Mouse (Mus musculus) heart, postnatal 0 days (tissue): ENCODE results near the gene Il1rn. TPM values are rescaled to one million over a fixed set of nuclear protein-coding genes. Genes with fewer than 3 reads are reported as not detected.

Experiments
- ATAC-seq: fragments of 200-750 bp; cut with Nextera tagmentation; 2 replicates; pipeline ENCODE4 v1.8.0; 2017; ENCODE audit warnings: low read depth, moderate number of reproducible peaks, moderate library complexity; ENCODE audit not compliant: insufficient read depth
- DNase-seq: peaks from one replicate; pipeline ENCODE4 v3.0.0-alpha.2; 2016; ENCODE audit warnings: low spot score
- H3K27ac ChIP-seq: fragments of 300-500 bp; sonication (generic); 2 replicates; pipeline ENCODE4 v1.5.1; 2014; ENCODE audit warnings: low read depth, mild to moderate bottlenecking
- H3K27me3 ChIP-seq: fragments of 300-500 bp; sonication (generic); 2 replicates; pipeline ENCODE4 v1.6.1; 2014; ENCODE audit warnings: low read length, mixed read lengths; ENCODE audit not compliant: control insufficient read depth, insufficient read depth
- H3K36me3 ChIP-seq: fragments of 300-500 bp; sonication (generic); replicated peaks from 2 replicates; pipeline ENCODE4 v1.6.1; 2014; ENCODE audit warnings: low read length, mixed read lengths; ENCODE audit not compliant: control insufficient read depth, insufficient read depth
- H3K4me1 ChIP-seq: fragments of 300-500 bp; sonication (generic); 2 replicates; pipeline ENCODE4 v1.6.1; 2014; ENCODE audit warnings: antibody characterized with exemption; ENCODE audit not compliant: control insufficient read depth, insufficient read depth
- H3K4me2 ChIP-seq: fragments of 300-500 bp; sonication (generic); 2 replicates; pipeline ENCODE4 v1.6.1; 2014; ENCODE audit warnings: low read depth, mild to moderate bottlenecking, low read length, moderate library complexity
- H3K4me3 ChIP-seq: fragments of 300-500 bp; sonication (generic); 2 replicates; pipeline ENCODE4 v1.5.1; 2014; ENCODE audit warnings: low read depth, low read length
- H3K9ac ChIP-seq: fragments of 300-500 bp; sonication (generic); replicated peaks from 2 replicates; pipeline ENCODE4 v1.6.1; 2014; ENCODE audit warnings: low read depth, low read length, mixed read lengths
- H3K9me3 ChIP-seq: fragments of 300-500 bp; sonication (generic); replicated peaks from 2 replicates; pipeline ENCODE4 v1.6.1; 2016; ENCODE audit warnings: low read length; ENCODE audit not compliant: control insufficient read depth
- CTCF ChIP-seq: IDR thresholded peaks from 2 replicates; pipeline ENCODE4 v1.5.1; 2016; ENCODE audit warnings: antibody characterized with exemption, control low read depth, low read depth
- EP300 ChIP-seq: IDR thresholded peaks from 2 replicates; pipeline ENCODE4 v1.6.1; 2016; ENCODE audit warnings: antibody characterized with exemption, low read depth
- WGBS: fragments of 180-500 bp; shearing (Covaris S2); extraction: QIAGEN DNeasy Blood & Tissue Kit; methylation state at CpG from one replicate; pipeline ENCODE4 v1.1.7; 2014; 5-methylcytosine and 5-hydroxymethylcytosine counted together
- polyA plus RNA-seq: library from polyadenylated mRNA; unstranded; fragments of >200 nt; fragmentation: Nextera tagmentation; extraction: Ambion mirVana; gene quantifications from 2 replicates; pipeline ENCODE4 v1.2.1, GENCODE M21; 2015
- total RNA-seq: library from RNA; depleted of rRNA; stranded (reverse); fragments of >200 nt; gene quantifications from 2 replicates; pipeline ENCODE4 v1.2.3, GENCODE M21; 2014; ENCODE audit warnings: low replicate concordance; rRNA removed

Gene Il1rn
- 0.08 and 0.46 TPM in 2 replicates for total RNA-seq
- polyA plus RNA-seq: 0.19 and 0.51 TPM in 2 replicates

GRCm38 (mm10) chr2:24336545-24336944 lies at the start of gene Il1rn:
Gene Il1rn (plus strand): TSS chr2:24336853.
- no peaks in the 10 kb centered on the region for H3K36me3 ChIP-seq
- ATAC-seq (no peak), DNase-seq (no peak)
- TF ChIP-seq CTCF (no peak), EP300 (no peak)
- no peak within 1 kb of the TSS for H3K4me2 ChIP-seq
- H3K4me1 ChIP-seq: no peaks in the 10 kb centered on the region
- WGBS: 82% methylated on average over 2 of the region's 2 CpGs
- no peak within 1 kb of the TSS for H3K9ac ChIP-seq
- no peaks in the 10 kb centered on the region for H3K9me3 ChIP-seq
- no peak within 1 kb of the TSS for H3K27ac ChIP-seq
- no peaks in the 10 kb centered on the region for H3K27me3 ChIP-seq
- H3K4me3 ChIP-seq: no peak within 1 kb of the TSS

DNA sequence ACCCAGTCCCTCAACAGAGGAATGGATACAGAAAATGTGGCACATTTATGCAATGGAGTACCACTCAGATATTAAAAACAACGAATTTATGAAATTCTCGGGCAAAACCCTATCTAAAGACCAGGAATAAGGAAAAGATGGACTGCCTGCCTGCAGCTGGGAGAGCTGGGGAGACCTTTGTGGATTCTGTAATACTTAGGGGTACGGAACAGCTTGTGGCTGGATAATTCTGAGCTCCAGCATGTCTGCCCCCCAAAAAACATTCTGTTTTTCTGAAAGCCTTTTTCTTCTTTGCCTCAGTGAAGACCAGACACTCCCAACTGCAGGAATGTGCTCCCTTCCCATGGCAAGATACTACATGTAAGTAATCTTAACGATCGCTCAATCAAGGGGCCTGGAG lies 45.8 kb upstream of the Il1rn start, which contains the start of gene Il1f10:
Gene Il1f10 (plus strand): TSS at position 301 of the 400 bp plus-strand sequence.
- DNase-seq (no peak), ATAC-seq (no peak)
- no peaks in the 10 kb centered on the region for H3K9me3 ChIP-seq
- TF ChIP-seq CTCF (no peak), EP300 (no peak)
- H3K4me1 ChIP-seq: no peaks in the 10 kb centered on the region
- H3K27me3 ChIP-seq: no peaks in the 10 kb centered on the region
- H3K9ac ChIP-seq: no peak within 1 kb of the TSS
- WGBS: 67% methylated on average over 5 of the region's 5 CpGs
- H3K27ac ChIP-seq: no peak within 1 kb of the TSS
- no peaks in the 10 kb centered on the region for H3K36me3 ChIP-seq
- no peak within 1 kb of the TSS for H3K4me2 ChIP-seq
- H3K4me3 ChIP-seq: no peak within 1 kb of the TSS

DNA sequence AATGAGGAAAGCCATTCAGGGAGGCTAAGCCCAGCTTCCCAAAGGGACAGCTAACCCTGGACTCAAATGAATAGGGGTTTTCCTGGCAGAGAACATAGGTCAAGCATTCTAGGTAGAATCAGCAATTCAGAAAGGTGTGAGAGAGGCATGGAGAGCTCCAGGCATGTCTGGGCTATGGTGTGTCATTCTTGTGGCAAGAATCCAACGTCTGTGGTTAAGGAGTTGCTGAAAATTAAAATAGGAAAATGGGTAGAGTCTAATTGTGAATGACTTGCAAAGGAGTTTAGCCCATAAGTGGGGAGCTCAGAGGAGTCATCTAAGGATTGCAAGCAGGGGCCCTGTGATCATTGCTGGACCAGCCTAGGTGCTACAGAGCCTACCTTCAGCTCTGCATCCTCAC lies 42.0 kb upstream of the Il1rn start:
- Histone ChIP-seq H3K36me3 (no peaks in the 10 kb centered on the region), H3K27ac (no peak overlapping the region), H3K4me1 (no peaks in the 10 kb centered on the region), H3K9ac (no peak overlapping the region), H3K27me3 (no peaks in the 10 kb centered on the region), H3K4me3 (no peak overlapping the region), H3K9me3 (no peaks in the 10 kb centered on the region), H3K4me2 (no peak overlapping the region)
- ATAC-seq (no peak), DNase-seq (no peak)
- TF ChIP-seq EP300: no peak
- TF ChIP-seq CTCF: no peak
- WGBS: 9% methylated on average over 1 of the region's 1 CpGs

DNA sequence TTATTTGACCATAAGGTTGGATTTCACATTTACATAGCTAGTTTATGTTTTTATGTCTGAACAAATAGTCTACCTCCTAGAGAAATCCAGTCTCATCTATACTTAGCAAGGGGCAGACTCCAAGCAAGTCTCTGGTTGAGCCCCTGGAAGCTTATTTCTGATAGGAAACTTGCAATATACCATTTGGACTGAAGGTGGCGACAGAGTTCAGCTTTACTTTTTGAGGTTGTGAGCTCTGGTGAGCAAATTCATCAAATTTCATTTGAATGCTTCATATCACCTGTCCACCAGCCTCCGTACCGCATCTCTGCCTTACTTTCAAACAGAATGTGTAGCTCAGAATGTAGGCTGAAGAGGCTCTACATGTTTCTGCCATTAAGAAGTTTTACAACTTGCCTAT lies 39.8 kb upstream of the Il1rn start:
- Histone ChIP-seq H3K36me3 (no peaks in the 10 kb centered on the region), H3K9me3 (no peaks in the 10 kb centered on the region), H3K9ac (no peak overlapping the region), H3K4me1 (no peaks in the 10 kb centered on the region), H3K4me3 (no peak overlapping the region), H3K27ac (no peak overlapping the region), H3K27me3 (no peaks in the 10 kb centered on the region), H3K4me2 (no peak overlapping the region)
- TF ChIP-seq CTCF: peak; percentile 80
- TF ChIP-seq EP300: no peak
- DNase-seq: no peak
- WGBS: 4% methylated on average over 3 of the region's 3 CpGs
- ATAC-seq: no peak

GRCm38 (mm10) chr2:24311302-24312001 lies 25.2 kb upstream of the Il1rn start:
- TF ChIP-seq CTCF (no peak), EP300 (no peak)
- Histone ChIP-seq H3K27me3 (no peaks in the 10 kb centered on the region), H3K36me3 (no peaks in the 10 kb centered on the region), H3K4me1 (no peaks in the 10 kb centered on the region), H3K9me3 (no peaks in the 10 kb centered on the region), H3K4me3 (no peak overlapping the region), H3K4me2 (no peak overlapping the region), H3K27ac (no peak overlapping the region), H3K9ac (no peak overlapping the region)
- DNase-seq (no peak), ATAC-seq (no peak)
- 63% methylated on average over 6 of the region's 6 CpGs for WGBS

DNA sequence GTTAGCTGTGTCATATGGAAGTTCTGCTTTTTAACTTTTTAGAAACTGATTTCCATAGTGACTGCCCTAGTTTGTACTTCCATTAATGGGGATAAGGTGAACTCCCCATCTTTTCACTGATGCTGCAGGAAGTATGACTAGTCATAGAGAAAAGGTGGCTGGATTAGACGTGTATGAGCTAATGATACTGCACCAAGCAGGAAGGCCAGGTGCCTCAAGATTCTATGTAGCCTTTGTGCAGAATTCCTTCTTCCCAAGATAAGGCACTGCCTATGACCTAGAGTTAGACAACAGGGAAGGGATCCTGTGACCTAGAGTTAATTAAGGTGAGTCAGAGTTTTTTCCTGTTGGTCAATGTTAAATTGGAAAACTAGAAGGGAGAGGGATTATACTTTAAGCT lies 19.7 kb upstream of the Il1rn start:
- H3K27me3 ChIP-seq: no peaks in the 10 kb centered on the region
- DNase-seq (no peak), ATAC-seq (no peak)
- WGBS: 62% methylated on average over 1 of the region's 1 CpGs
- H3K4me1 ChIP-seq: no peaks in the 10 kb centered on the region
- no peaks in the 10 kb centered on the region for H3K36me3 ChIP-seq
- no peak overlapping the region for H3K9ac ChIP-seq
- no peak overlapping the region for H3K4me3 ChIP-seq
- TF ChIP-seq EP300 (no peak), CTCF (no peak)
- H3K4me2 ChIP-seq: no peak overlapping the region
- H3K9me3 ChIP-seq: no peaks in the 10 kb centered on the region
- no peak overlapping the region for H3K27ac ChIP-seq
